In genomic region chr3:66295236-66295635, GRCm38 (mm10) we compare ENCODE assay signal across 17 mouse cellular contexts. TPM values are rescaled to one million over a fixed set of nuclear protein-coding genes. Genes with fewer than 3 reads are reported as not detected.
DNase-seq lines count a peak whose midpoint lies in the region; ATAC-seq lines count a peak whose summit lies in the region.
"Had no signal": no experiment of that assay in that cellular context is flagged by ENCODE, and none has a peak within 500 bp of the region (broad histone marks: within the 10 kb centered on the region; RNA-seq: fewer than 3 reads in every experiment).

No protein-coding gene starts in this region.

- H3K9me3 ChIP-seq in lung, embryonic 16.5 days (ENCODE audit: control insufficient read depth, low read length): no peaks in the 10 kb centered on the region
- no peaks in the 10 kb centered on the region for H3K9me3 ChIP-seq in neural tube, embryonic 13.5 days
- H3K9me3 ChIP-seq: embryonic facial prominence, embryonic 10.5 days; stomach, embryonic 15.5 days had no signal

- H3K4me2 ChIP-seq in lung, embryonic 16.5 days (ENCODE audit: low read depth, low read length): peak overlapping the region; percentile 29
- peak overlapping the region; percentile 37; the same call in 1 of the 2 replicates for H3K4me2 ChIP-seq in neural tube, embryonic 13.5 days
- H3K4me2 ChIP-seq: liver, embryonic 11.5 days; stomach, embryonic 15.5 days had no signal

- H3K4me1 ChIP-seq in lung, embryonic 16.5 days (replicated peaks; ENCODE audit: control insufficient read depth, insufficient read depth, low read length): peaks cover 7% of the 10 kb centered on the region; the same call in 1 of the 2 replicates
- peaks cover 40% of the 10 kb centered on the region for H3K4me1 ChIP-seq in neural tube, embryonic 13.5 days (replicated peaks)

- no peaks in the 10 kb centered on the region for H3K36me3 ChIP-seq in lung, embryonic 16.5 days (ENCODE audit: control insufficient read depth, insufficient read depth, low read length)
- H3K36me3 ChIP-seq in neural tube, embryonic 13.5 days: no peaks in the 10 kb centered on the region
- H3K36me3 ChIP-seq: embryonic facial prominence, embryonic 10.5 days; stomach, embryonic 15.5 days had no signal

- ATAC-seq in lung, embryonic 16.5 days (ENCODE audit: low read depth): no peak
- no peak for ATAC-seq in neural tube, embryonic 13.5 days (ENCODE audit: low read depth)
- ATAC-seq: intestine, postnatal 0 days; lung, postnatal 0 days had no signal

- no peak overlapping the region for H3K27ac ChIP-seq in lung, embryonic 16.5 days (ENCODE audit: low read length)
- no peak overlapping the region for H3K27ac ChIP-seq in neural tube, embryonic 13.5 days (replicated peaks)
- H3K27ac ChIP-seq: embryonic facial prominence, embryonic 10.5 days; stomach, embryonic 15.5 days had no signal

- 86% methylated on average over 9 of the region's 9 CpGs for WGBS in lung, embryonic 16.5 days
- 19% methylated on average over 9 of the region's 9 CpGs for WGBS in neural tube, embryonic 13.5 days

- no peak overlapping the region; the same call in 1 of the 2 replicates for H3K9ac ChIP-seq in lung, embryonic 16.5 days (ENCODE audit: low read length)
- H3K9ac ChIP-seq in neural tube, embryonic 13.5 days: no peak overlapping the region
- H3K9ac ChIP-seq: stomach, embryonic 15.5 days had no signal

- DNase-seq in embryo, embryonic 10 days (ENCODE audit: low spot score): peak; percentile 5
- no peak for DNase-seq in embryo, embryonic 9.5 days (ENCODE audit: extremely low spot score)
- DNase-seq in lung, postnatal 4 days: no peak
- peak; percentile 21 for DNase-seq in mesoderm, embryonic 11.5 days (ENCODE audit: low read depth, low spot score)
- no peak for DNase-seq in urinary bladder, postnatal 36 days (ENCODE audit: low spot score in 2 of 2)
- DNase-seq in thymus, postnatal 4 days: no peak
- DNase-seq: cerebellum, adult 2 months; right cerebral cortex, postnatal 4 days; thymus, postnatal 14 days had no signal

- H3K4me3 ChIP-seq in lung, embryonic 16.5 days (ENCODE audit: low read length): no peak overlapping the region
- no peak overlapping the region for H3K4me3 ChIP-seq in neural tube, embryonic 13.5 days
- H3K4me3 ChIP-seq: embryonic facial prominence, embryonic 10.5 days; stomach, embryonic 15.5 days had no signal

- H3K27me3 ChIP-seq in lung, embryonic 16.5 days (ENCODE audit: control insufficient read depth, insufficient read depth, low read depth, low read length): no peaks in the 10 kb centered on the region
- no peaks in the 10 kb centered on the region for H3K27me3 ChIP-seq in neural tube, embryonic 13.5 days
- H3K27me3 ChIP-seq: CH12.LX; stomach, embryonic 15.5 days had no signal

RNA-seq across cellular contexts. Expression of gene Veph1, which starts 1.4 kb away (rescaled TPM):
- 6.6 and 7.6 TPM in 2 replicates for polyA plus RNA-seq in lung, embryonic 16.5 days (2015; fragmentation: Nextera tagmentation; extraction: Ambion mirVana)
- 4.2 and 4.8 TPM in 2 replicates for polyA plus RNA-seq in neural tube, embryonic 13.5 days (2015; fragmentation: Nextera tagmentation; extraction: Ambion mirVana)
- polyA plus RNA-seq: intestine, postnatal 0 days had no signal

Comparison
In these comparisons a context has a peak if more than half of its experiments do, and no peak if none do; other contexts are left out.
1. DNase-seq: peak in embryo, embryonic 10 days (single experiment) and mesoderm, embryonic 11.5 days (single experiment); none in embryo, embryonic 9.5 days (single experiment), lung, postnatal 4 days (0 of 2), urinary bladder, postnatal 36 days (0 of 2) and thymus, postnatal 4 days (single experiment).